Mouse (Mus musculus): ENCODE data around the gene Cers3. TPM values are rescaled to one million over a fixed set of nuclear protein-coding genes. Genes with fewer than 3 reads are reported as not detected.

Gene Cers3
- polyA plus RNA-seq, 1 experiment from 2014 or later = 11.2 TPM

- Histone ChIP-seq H3K27me3 (replicated peaks) (no peaks in the 10 kb centered on the region), H3K36me3 (no peaks in the 10 kb centered on the region), H3K4me1 (peaks cover 16% of the 10 kb centered on the region; the same call in 1 of the 2 replicates), H3K27ac (peak overlapping the region; percentile 76), H3K9me3 (no peaks in the 10 kb centered on the region), H3K9ac (no peak overlapping the region), H3K4me3 (replicated peaks) (no peak overlapping the region), H3K4me2 (no peak overlapping the region)
- WGBS = 54% methylated on average over 14 of the region's 14 CpGs
- ATAC-seq (ENCODE audit: insufficient read depth, low FRiP score, low read depth) = peak; percentile 33; the same call in 1 of the 2 replicates
Observed at GRCm38 (mm10) chr7:66871940-66872511, 128.7 kb downstream of the Cers3 start.

GRCm38 (mm10) chr7:66873235-66873634 is 129.9 kb downstream of the Cers3 start:
- H3K9ac ChIP-seq = no peak overlapping the region
- H3K27me3 ChIP-seq (replicated peaks) = no peaks in the 10 kb centered on the region
- H3K4me2 ChIP-seq = no peak overlapping the region
- no peak overlapping the region for H3K4me3 ChIP-seq (replicated peaks)
- H3K36me3 ChIP-seq = no peaks in the 10 kb centered on the region
- peaks cover 11% of the 10 kb centered on the region; the same call in 1 of the 2 replicates for H3K4me1 ChIP-seq
- ATAC-seq (ENCODE audit: insufficient read depth, low FRiP score, low read depth) = no peak
- WGBS = 72% methylated on average over 2 of the region's 2 CpGs
- no peaks in the 10 kb centered on the region for H3K9me3 ChIP-seq
- H3K27ac ChIP-seq = no peak overlapping the region

Other genes starting within 250 kb of the Cers3 start
- gene Asb7, start 53.9 kb upstream of the Cers3 start, polyA plus RNA-seq (2015; fragmentation: Nextera tagmentation; extraction: Ambion mirVana) = 12.1 and 12.2 TPM in 2 replicates
- gene Lins1, start 53.6 kb upstream of the Cers3 start, polyA plus RNA-seq (2015; fragmentation: Nextera tagmentation; extraction: Ambion mirVana) = 14.5 and 15.6 TPM in 2 replicates
- gene Adamts17, start 96.2 kb downstream of the Cers3 start, polyA plus RNA-seq (2015; fragmentation: Nextera tagmentation; extraction: Ambion mirVana) = 5.2 and 5.6 TPM in 2 replicates

Measured in stomach, embryonic 15.5 days (tissue).